Mouse (Mus musculus): ENCODE data around the gene Mansc4.

Mansc4 gene

GRCm38 (mm10) chr6:147043633-147044032, 43.2 kb downstream of the Mansc4 start:
- in situ Hi-C loops (cut with MboI; ENCODE audit: low pct_unique_long_range_greater_than_20kb in 1 of 2, low sequenced_read_pairs in 2 of 2, unreplicated experiment in 1 of 2), result no loop called here

- in situ Hi-C loops (cut with MboI; ENCODE audit: low pct_unique_long_range_greater_than_20kb in 1 of 2, low sequenced_read_pairs in 2 of 2, unreplicated experiment in 1 of 2), result no loop called here
Measured at GRCm38 (mm10) chr6:147042291-147043290, 44.2 kb downstream of the Mansc4 start, which contains the start of gene Mrps35. Mrps35 (plus strand) TSS chr6:147042764.

- in situ Hi-C loops (cut with MboI; ENCODE audit: low pct_unique_long_range_greater_than_20kb in 1 of 2, low sequenced_read_pairs in 2 of 2, unreplicated experiment in 1 of 2), result no loop called here
Measured at GRCm38 (mm10) chr6:147032303-147032925, 54.4 kb downstream of the Mansc4 start, which contains the start of gene Rep15. Rep15 (plus strand) TSS chr6:147032584.

- in situ Hi-C loops (cut with MboI; ENCODE audit: low pct_unique_long_range_greater_than_20kb in 1 of 2, low sequenced_read_pairs in 2 of 2, unreplicated experiment in 1 of 2), result no loop called here
Measured at GRCm38 (mm10) chr6:147030096-147030885, 56.5 kb downstream of the Mansc4 start.

- in situ Hi-C loops (cut with MboI; ENCODE audit: low pct_unique_long_range_greater_than_20kb in 1 of 2, low sequenced_read_pairs in 2 of 2, unreplicated experiment in 1 of 2), result no loop called here
Measured at GRCm38 (mm10) chr6:147029591-147029990, 57.2 kb downstream of the Mansc4 start.

GRCm38 (mm10) chr6:147028396-147028795, 58.4 kb downstream of the Mansc4 start:
- in situ Hi-C loops (cut with MboI; ENCODE audit: low pct_unique_long_range_greater_than_20kb in 1 of 2, low sequenced_read_pairs in 2 of 2, unreplicated experiment in 1 of 2), result no loop called here
